Mouse (Mus musculus): ENCODE data around the gene Adgrl2.

DNA sequence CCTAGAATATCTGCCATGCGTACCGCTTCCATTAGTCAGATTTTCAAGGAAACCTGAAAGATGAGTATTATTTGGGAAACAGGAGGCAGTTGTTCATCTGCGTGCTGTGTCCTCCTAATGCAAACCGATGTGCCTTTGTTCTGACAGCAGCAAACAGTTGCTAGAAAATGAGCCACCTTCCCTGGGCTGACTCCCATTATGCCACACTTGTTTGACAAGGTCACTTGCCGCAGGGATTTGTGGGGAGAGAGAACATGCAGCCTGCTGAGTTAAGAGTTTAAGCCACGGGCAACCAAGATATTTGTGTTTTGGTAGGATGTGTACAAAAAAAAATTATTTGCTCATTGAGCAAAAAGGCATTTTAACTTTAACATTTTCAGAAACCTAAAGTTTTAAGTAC, 69.5 kb downstream of the Adgrl2 start:
- TF ChIP-seq POLR2A (IDR thresholded peaks at IDR 0.05; ENCODE audit: insufficient read depth, low read depth, low read length) (no peak), CTCF (IDR thresholded peaks at IDR 0.05; ENCODE audit: insufficient read depth, low read depth, low read length) (no peak)

Measured in olfactory bulb, adult 2 months (tissue).